Mouse (Mus musculus): Measurements from ENCODE around the gene Smdt1. TPM values are rescaled to one million over a fixed set of nuclear protein-coding genes. Genes with fewer than 3 reads are reported as not detected.

Smdt1 gene
- polyA plus RNA-seq, 1 experiment from 2014 or later = 296 TPM

DNA sequence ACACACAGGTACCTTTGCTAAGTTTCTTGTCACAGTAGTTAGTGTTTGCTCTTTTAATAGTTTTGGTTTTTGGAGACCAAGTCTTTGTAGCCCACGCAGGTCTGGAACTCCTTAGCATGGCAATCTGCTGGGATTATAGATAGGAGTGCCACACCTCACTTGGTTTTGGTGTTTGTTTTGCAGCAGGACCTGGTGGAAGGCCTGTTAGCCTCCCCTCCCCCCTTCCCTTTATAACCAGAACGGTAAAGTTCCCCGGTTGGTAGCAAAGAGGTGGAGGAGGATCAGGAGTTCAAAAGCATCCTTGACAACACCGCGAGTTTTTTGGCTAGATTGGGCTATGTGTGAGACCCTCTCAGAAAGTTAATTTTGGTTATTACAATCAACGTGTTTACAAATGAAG is 6.2 kb downstream of the Smdt1 start:
- Histone ChIP-seq H3K27ac (replicated peaks) (0 out of 2 replicates have a peak overlapping the region, but pooled peaks have one; percentile 53), H3K36me3 (ENCODE audit: control insufficient read depth, insufficient read depth, low read length) (peaks cover 13% of the 10 kb centered on the region), H3K4me1 (replicated peaks; ENCODE audit: control insufficient read depth, insufficient read depth) (peaks cover 11% of the 10 kb centered on the region), H3K4me2 (replicated peaks; ENCODE audit: low read depth) (no peak overlapping the region), H3K9me3 (ENCODE audit: control insufficient read depth, low read length) (no peaks in the 10 kb centered on the region), H3K27me3 (ENCODE audit: control insufficient read depth, insufficient read depth, low read length) (no peaks in the 10 kb centered on the region), H3K9ac (ENCODE audit: low read length) (no peak overlapping the region), H3K4me3 (ENCODE audit: low read depth, low read length) (no peak overlapping the region)
- DNase-seq (ENCODE audit: low spot score) = no peak
- TF ChIP-seq EP300 (optimal IDR thresholded peaks at IDR 0.05) = no peak
- TF ChIP-seq CTCF (IDR thresholded peaks at IDR 0.05; ENCODE audit: low read depth) = no peak
- ATAC-seq (ENCODE audit: low FRiP score, low TSS enrichment) = no peak
- WGBS = 76% methylated on average over 6 of the region's 6 CpGs

DNA sequence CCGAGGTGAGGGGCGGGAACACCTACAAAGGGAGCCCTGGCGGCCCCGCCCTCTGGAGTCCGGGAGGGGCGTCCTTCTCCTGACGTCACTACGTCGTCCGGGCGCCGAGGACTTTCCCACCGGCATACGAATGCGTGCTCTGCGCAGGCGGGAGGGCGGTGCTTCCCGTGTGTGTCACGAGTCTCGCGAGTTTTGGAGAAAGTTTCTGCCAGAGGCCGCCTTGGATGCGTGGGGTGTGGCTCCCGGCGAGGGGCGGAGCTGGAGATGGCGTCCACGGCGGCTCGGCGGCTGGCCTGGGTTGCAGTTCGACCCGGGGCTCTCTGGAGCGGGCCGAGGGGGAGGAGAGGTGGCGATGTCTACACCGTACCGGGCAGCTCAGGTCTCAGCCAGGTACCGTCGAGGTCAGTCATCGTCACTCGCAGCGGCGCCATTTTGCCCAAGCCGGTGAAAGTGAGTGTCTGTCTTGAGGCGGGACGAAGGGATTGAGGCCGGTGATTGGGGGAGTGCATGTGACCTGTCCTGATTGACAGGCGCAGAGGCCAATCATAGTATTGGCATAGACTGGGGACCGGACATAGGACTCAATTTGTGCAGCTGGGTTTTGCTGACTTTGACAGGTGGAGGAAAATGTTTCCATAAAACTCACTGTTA is 7.2 kb downstream of the Smdt1 start:
- peak overlapping the region; percentile 79 for H3K9ac ChIP-seq (ENCODE audit: low read length)
- H3K27me3 ChIP-seq (ENCODE audit: control insufficient read depth, insufficient read depth, low read length) = no peaks in the 10 kb centered on the region
- under 1% methylated on average over 51 of the region's 51 CpGs for WGBS
- H3K4me2 ChIP-seq (replicated peaks; ENCODE audit: low read depth) = peak overlapping the region; percentile 67
- DNase-seq (ENCODE audit: low spot score) = peak; percentile 98
- peak overlapping the region; percentile 66 for H3K4me3 ChIP-seq (ENCODE audit: low read depth, low read length)
- peak overlapping the region; percentile 93 for H3K27ac ChIP-seq (replicated peaks)
- peak; percentile 96 for ATAC-seq (ENCODE audit: low FRiP score, low TSS enrichment)
- TF ChIP-seq CTCF (IDR thresholded peaks at IDR 0.05; ENCODE audit: low read depth) (0 out of 2 replicates have a peak, but pooled peaks have one; percentile 3), EP300 (optimal IDR thresholded peaks at IDR 0.05) (peak; percentile 94)
- H3K9me3 ChIP-seq (ENCODE audit: control insufficient read depth, low read length) = no peaks in the 10 kb centered on the region
- H3K36me3 ChIP-seq (ENCODE audit: control insufficient read depth, insufficient read depth, low read length) = peaks cover 17% of the 10 kb centered on the region
- H3K4me1 ChIP-seq (replicated peaks; ENCODE audit: control insufficient read depth, insufficient read depth) = peaks cover 9% of the 10 kb centered on the region

DNA sequence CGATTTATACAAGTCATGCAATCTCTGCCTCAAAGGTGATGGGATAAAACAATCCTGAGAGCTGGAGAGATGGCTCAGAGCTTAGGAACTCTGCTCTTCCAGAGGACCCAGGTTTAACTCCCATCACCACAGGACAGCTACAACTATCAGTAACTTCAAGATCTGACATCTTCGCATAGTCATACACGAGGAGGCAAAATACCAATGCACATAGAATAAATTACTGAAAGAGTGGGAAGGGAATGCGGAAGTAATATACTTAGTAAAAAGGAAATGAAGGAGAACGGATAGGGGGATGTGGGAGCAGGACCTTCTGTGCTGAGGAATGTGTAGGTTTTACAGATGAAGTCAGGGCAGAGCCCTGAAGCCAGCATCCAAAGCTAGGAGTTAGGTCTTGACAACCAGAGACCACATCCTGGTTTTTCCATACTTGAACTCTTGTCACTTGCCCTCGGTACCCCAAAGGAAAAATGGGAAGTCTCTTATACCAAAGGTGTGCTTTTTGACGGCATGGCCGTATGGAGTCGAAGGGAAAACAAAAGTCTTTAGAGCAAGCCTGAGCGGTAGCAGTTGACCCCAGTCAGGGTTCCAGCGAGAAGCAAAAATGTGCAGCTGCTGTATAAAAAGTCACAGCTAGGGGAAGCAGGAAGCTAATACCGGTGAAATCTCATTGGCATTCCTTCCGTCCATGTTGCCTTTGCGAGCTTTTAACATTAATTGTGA is 8.0 kb downstream of the Smdt1 start:
- H3K27ac ChIP-seq (replicated peaks) = peak overlapping the region; percentile 93
- ATAC-seq (ENCODE audit: low FRiP score, low TSS enrichment) (no peak), DNase-seq (ENCODE audit: low spot score) (no peak)
- H3K9me3 ChIP-seq (ENCODE audit: control insufficient read depth, low read length) = no peaks in the 10 kb centered on the region
- H3K9ac ChIP-seq (ENCODE audit: low read length) = peak overlapping the region; percentile 28
- H3K4me2 ChIP-seq (replicated peaks; ENCODE audit: low read depth) = peak overlapping the region; percentile 67
- peak overlapping the region; percentile 66 for H3K4me3 ChIP-seq (ENCODE audit: low read depth, low read length)
- TF ChIP-seq EP300 (optimal IDR thresholded peaks at IDR 0.05) (no peak), CTCF (IDR thresholded peaks at IDR 0.05; ENCODE audit: low read depth) (peak; percentile 49)
- H3K4me1 ChIP-seq (replicated peaks; ENCODE audit: control insufficient read depth, insufficient read depth) = peaks cover 7% of the 10 kb centered on the region; the same call in 1 of the 2 replicates
- 26% methylated on average over 14 of the region's 14 CpGs for WGBS
- H3K36me3 ChIP-seq (ENCODE audit: control insufficient read depth, insufficient read depth, low read length) = peaks cover 17% of the 10 kb centered on the region
- H3K27me3 ChIP-seq (ENCODE audit: control insufficient read depth, insufficient read depth, low read length) = no peaks in the 10 kb centered on the region

DNA sequence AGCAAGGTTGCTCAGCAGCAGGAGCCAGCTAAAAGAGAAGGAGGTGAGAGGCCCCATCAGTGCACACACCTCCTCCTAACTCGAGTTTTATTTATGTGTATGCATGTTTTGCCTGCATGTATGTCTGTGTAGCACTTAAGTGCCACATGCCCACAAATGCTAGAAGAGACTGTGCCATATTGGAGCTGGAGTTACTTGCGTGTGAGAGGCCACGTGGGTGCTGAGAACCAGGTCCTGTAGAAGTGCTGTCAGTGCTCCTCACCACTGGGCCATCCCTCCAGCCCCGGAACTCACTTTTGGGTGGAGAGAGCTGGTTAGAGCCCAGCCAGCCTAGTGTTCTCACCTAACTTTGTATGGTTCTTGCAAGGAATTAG is 8.5 kb downstream of the Smdt1 start:
- H3K27ac ChIP-seq (replicated peaks) = peak overlapping the region; percentile 93

DNA sequence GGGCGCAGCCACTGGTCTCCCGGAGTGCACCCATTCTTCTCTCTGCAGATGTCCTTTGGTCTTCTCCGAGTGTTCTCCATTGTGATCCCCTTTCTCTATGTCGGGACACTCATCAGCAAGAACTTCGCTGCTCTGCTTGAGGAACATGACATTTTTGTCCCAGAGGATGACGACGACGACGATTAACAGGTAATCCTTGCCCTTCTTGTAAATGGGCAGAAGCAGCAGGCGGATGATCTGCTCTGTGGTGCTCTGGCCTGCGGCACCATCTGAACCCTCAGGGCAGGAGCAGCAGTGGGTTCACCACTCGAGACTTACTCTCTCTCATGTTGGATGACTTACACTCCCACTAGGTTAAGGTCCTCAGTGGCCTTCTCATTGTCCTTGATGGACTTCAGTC is 9.1 kb downstream of the Smdt1 start:
- no peaks in the 10 kb centered on the region for H3K9me3 ChIP-seq (ENCODE audit: control insufficient read depth, low read length)
- no peak overlapping the region for H3K4me3 ChIP-seq (ENCODE audit: low read depth, low read length)
- no peak for TF ChIP-seq EP300 (optimal IDR thresholded peaks at IDR 0.05)
- TF ChIP-seq CTCF (IDR thresholded peaks at IDR 0.05; ENCODE audit: low read depth) = no peak
- DNase-seq (ENCODE audit: low spot score) = no peak
- ATAC-seq (ENCODE audit: low FRiP score, low TSS enrichment) = no peak
- WGBS = 92% methylated on average over 12 of the region's 12 CpGs
- peaks cover 17% of the 10 kb centered on the region for H3K36me3 ChIP-seq (ENCODE audit: control insufficient read depth, insufficient read depth, low read length)
- no peak overlapping the region for H3K9ac ChIP-seq (ENCODE audit: low read length)
- no peak overlapping the region for H3K27ac ChIP-seq (replicated peaks)
- H3K4me2 ChIP-seq (replicated peaks; ENCODE audit: low read depth) = no peak overlapping the region
- peaks cover 7% of the 10 kb centered on the region; the same call in 1 of the 2 replicates for H3K4me1 ChIP-seq (replicated peaks; ENCODE audit: control insufficient read depth, insufficient read depth)
- H3K27me3 ChIP-seq (ENCODE audit: control insufficient read depth, insufficient read depth, low read length) = no peaks in the 10 kb centered on the region

More for the DNA sequence above, 8.5 kb downstream of the Smdt1 start:
- H3K4me3 ChIP-seq (ENCODE audit: low read depth, low read length) = peak overlapping the region; percentile 66; the same call in 1 of the 2 replicates
- DNase-seq (ENCODE audit: low spot score) = no peak
- TF ChIP-seq CTCF (IDR thresholded peaks at IDR 0.05; ENCODE audit: low read depth) = no peak
- no peak for TF ChIP-seq EP300 (optimal IDR thresholded peaks at IDR 0.05)
- peak overlapping the region; percentile 28 for H3K9ac ChIP-seq (ENCODE audit: low read length)
- H3K27me3 ChIP-seq (ENCODE audit: control insufficient read depth, insufficient read depth, low read length) = no peaks in the 10 kb centered on the region
- H3K9me3 ChIP-seq (ENCODE audit: control insufficient read depth, low read length) = no peaks in the 10 kb centered on the region
- H3K36me3 ChIP-seq (ENCODE audit: control insufficient read depth, insufficient read depth, low read length) = peaks cover 17% of the 10 kb centered on the region
- WGBS = 77% methylated on average over 4 of the region's 4 CpGs
- ATAC-seq (ENCODE audit: low FRiP score, low TSS enrichment) = no peak
- peak overlapping the region; percentile 67 for H3K4me2 ChIP-seq (replicated peaks; ENCODE audit: low read depth)
- H3K4me1 ChIP-seq (replicated peaks; ENCODE audit: control insufficient read depth, insufficient read depth) = peaks cover 7% of the 10 kb centered on the region; the same call in 1 of the 2 replicates
